Mouse (Mus musculus) mouse embryonic stem cell (cell line): ENCODE results near the gene Slc47a2.
"Not testable (repeated sequence)": the region's sequence is repeated elsewhere in the genome, so short reads cannot be mapped to it uniquely, and the experiment has no call there.

Experiments used
- in situ Hi-C, 2 experiments: fragments of 300-500 bp; cut with MboI; formaldehyde crosslinking; loops; 1 replicate in 1 of 2; 3 replicates in 1 of 2; pipeline ENCODE4 v1.14.3; 2019 to 2020; ENCODE audit warnings: low sequenced_read_pairs in 2 of 2, low pct_unique_long_range_greater_than_20kb in 1 of 2, mixed read lengths in 1 of 2; ENCODE audit not compliant: unreplicated experiment in 1 of 2

The Slc47a2 gene

DNA sequence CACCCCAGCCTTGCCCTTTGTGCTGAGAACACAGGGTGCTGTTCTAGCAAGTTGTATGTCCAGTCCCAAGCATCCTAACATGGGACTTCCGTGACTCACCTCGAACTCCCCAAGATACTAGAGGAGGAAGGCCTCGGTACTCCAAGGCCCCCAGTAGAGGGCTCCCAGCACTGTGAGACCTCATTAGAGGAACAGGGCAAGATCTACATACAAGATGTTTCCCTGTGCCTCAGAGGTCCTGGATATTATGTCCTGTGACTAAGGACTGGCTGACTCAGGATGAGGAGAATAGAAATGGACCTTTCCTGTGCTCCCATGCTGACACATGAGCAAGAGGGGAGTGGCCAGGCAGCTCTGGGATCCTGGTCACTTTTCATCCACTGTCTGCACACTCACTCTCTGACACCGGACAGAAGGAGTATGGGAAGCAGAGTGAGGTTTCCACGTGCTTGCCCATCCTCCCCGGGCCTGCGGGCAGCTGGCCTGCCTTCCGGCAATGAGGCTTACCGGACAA lies 9.5 kb upstream of the Slc47a2 start:
- in situ Hi-C loops = loop anchor here in 1 of 2 experiments (5.0 kb wide), 1 partner anchor 60 kb away; no protein-coding TSS in a partner anchor

DNA sequence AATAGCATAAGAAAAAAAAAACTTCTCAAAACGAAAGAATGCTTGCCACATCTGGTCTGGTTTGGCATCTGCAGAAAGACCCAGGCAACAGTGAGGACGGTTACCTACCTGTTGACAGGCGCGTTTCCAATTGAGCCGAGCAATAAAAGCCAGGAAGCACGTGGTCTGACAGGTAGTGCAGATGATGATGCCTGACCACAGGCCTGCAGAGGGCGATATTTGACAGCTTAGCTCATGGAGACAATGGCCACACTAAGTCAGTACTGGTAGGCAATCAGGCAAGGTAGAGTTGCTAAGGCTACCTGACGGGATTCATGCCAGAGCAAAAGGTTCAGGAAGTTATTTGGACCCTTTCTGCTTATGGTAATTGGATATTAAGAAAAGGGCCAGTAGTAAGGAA lies 6.7 kb upstream of the Slc47a2 start:
- in situ Hi-C loops = no loop called here

DNA sequence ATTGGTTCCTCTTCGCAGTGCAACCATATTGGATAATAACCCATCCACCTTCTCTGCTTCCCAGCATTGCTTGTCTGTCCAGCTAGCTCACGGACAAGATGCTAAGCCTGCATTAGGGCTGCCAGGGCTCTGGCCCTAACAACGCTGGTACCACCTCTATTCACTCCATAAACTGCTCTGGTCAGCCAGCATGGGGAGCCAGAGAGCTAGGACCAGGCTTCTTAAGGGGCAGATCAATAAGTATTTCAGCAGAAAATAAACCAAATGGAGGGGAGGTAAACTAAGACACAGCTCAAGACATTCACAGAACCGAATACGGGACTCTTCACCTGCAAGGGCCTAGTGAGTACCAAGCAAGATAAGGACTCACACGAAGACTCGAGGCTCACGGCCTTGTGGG lies 3.5 kb upstream of the Slc47a2 start:
- in situ Hi-C loops = no loop called here

DNA sequence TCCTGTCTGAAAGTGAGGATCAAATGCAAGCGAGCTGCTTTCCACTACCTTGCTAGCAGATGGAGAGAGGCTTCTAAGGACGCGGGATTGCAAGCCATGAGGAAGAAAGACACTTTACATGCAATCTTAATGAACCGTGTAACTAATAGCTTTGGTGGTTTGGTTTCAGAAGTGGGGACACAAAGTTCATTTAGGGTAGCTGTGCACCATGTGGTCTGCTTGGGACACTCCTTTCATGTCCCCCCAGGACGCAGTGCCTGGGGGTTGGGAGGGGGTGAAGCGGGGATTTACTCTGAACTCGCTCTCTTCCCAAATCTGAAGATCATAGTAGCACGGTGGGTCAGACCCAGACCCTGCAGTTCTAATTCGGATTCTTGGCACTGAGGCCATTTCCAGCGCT lies 689 bp downstream of the Slc47a2 start:
- in situ Hi-C loops = no loop called here

DNA sequence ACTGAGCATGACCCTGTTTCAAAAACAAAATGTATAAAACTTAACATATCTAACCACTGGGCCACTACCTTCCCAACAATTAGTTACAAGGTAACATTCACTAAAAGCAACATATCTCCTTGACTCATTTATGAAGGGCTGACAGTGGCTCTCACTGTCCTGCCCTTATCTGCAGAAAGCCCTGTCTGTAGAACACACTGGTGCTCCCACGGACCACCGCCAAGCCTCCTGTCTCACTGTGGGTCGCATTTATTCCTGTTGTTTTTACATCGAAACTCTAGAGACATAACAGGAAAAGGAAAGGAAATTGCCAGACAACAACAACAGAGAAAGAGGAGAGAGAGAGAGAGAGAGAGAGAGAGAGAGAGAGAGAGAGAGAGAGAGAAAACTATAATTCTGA lies 1.4 kb downstream of the Slc47a2 start:
- in situ Hi-C loops = no loop called here

DNA sequence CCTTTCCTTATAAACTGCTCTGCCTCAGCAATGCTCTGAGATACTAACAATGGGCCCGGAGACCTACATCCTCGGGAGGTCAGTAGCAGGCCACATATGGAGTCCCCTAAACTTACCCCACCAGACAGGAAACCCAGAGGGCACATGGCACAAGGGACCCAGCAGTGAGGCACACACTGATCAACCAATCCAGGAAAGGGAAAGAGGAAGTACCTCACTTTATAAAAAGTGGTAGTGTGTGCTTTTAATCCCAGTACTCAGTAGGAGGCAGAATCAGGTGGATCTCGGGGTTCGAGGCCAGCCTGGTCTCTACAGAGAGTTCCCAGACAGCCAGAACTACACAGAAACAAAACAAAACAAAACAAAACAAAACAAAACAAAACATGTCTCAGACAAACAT lies 2.3 kb downstream of the Slc47a2 start:
- in situ Hi-C loops = no loop called here

DNA sequence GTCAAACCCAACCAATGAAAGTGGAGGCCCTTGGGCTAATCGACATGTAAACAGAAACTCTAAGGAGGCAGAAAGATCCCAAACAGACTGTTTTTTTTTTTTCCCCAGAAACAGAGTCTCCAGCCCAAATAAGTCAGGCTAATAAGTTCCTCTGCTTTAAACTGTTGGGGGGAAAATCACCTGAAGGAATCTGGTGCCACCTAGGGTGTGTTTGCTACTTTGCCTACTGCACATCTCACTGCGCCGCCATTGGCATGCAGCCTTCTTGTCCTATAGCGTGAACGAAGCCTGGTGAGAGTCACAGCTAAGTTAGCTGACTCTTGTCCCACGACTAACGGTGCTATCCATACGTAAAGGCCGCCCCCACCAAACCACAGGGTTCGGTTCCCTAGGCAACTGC lies 5.1 kb downstream of the Slc47a2 start:
- in situ Hi-C loops = no loop called here

DNA sequence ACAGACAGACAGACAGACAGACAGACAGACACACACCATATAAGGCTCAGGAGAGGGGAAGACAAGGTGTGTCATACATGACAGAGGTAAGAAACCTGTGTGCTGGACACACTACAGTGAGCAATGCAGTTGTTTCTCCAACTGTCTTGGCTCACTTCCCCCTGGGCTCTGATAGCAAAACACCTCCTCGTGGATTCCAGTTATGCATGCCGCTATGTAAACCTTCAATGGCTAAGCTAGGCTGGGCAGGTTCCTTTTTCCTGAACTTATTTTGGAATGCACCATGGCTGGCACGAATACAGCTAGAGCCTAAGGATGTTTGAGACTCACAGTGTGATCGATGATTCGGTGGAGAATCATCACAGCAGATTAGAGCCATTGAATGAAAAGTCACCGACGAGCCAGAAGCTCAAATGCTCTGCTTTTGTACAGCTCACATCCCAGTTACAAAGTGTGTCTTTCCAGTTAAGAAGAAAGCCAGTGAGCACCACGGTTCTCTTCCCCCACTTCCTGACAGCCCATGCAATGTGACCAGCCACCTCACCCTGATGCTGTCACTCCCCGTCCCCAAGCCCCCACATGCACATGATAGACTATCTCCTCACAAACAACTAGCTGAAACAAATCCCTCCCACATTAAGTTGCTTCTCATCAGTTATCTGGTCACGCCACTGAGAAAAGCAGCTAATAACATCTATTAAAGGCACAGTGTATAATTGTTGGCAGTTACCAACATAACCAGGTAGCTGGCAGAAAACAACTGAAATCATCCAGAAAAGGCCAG lies 21.6 kb downstream of the Slc47a2 start:
- in situ Hi-C loops = no loop called here

DNA sequence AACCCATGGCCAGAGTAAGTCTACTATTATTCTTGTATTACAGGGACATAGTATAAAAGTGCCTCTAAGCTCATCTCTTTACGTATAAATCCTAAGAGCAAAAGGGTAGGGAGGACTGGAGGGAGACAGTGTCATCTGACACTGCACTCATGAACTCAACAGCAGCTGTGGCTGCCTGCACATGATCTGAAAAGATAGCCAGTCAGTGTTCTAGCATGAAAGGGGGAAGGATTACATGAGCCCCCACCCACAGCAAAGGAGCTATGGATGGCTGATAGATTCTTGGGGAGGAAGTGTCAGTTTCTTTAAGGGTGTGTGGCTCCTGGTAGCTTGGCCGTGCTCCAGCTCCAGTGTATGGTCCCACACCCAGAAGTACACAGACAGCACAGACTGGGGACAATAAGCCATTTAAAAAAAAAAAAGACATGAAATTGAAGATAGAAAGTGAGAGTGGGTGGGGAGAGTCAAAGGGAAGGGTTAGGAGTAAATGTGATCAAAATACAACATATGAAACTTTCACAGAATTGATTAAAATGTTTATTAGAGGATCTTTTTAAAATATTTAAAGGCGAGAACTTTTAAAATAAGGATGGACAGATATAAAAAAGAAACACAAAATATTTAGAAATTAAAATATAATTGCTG lies 22.6 kb downstream of the Slc47a2 start:
- in situ Hi-C loops = no loop called here

DNA sequence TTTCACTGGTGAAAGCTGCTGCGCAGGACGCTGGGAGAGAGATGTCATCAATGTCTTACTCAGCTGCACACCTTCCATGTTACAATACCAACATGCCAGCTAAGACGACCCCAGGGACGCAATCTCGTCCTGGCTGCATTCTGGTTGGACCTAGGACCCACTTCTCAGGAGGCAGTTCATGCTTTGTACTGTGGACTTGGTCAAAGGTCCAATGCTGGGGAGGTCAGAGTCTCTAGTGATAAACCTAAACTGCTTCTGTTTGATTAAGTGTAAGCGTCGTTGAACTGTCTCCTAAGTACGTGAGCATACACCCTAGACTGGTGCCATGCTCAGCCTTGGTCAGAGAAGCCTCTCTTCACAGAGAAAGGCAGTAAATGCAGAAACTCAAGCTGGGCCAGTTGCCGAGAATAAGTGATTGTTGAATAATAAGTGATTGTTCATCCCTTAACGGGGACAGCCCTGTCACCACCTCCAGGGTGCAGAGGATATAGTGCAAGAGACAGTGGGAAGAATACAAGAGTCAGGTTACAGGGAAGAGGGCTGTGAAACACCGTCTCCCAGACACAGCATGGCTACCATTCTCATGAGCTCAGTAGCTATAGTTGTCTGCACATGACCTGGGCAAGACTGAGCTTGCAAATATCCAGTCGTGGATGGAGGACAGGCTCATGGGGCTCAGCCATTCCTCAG lies 23.3 kb downstream of the Slc47a2 start:
- in situ Hi-C loops = no loop called here

DNA sequence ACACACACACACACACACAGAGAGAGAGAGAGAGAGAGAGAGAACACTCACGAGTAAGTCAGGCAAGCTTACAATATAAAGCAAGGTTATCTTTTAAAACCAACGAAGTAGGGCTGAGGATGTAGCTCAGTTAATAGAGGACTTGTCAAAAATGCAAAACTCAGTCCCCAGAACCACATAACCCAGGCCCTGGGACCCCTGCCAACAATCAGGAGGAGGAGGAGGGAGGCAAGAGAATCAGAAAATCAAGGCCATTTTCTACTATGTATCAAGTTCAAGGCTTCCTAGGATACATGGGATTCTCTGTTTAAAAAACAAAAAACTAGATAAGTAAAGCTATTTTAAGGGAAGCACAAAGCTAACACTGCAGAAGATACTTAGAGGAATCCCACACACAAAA lies 25.8 kb downstream of the Slc47a2 start:
- in situ Hi-C loops = no loop called here

DNA sequence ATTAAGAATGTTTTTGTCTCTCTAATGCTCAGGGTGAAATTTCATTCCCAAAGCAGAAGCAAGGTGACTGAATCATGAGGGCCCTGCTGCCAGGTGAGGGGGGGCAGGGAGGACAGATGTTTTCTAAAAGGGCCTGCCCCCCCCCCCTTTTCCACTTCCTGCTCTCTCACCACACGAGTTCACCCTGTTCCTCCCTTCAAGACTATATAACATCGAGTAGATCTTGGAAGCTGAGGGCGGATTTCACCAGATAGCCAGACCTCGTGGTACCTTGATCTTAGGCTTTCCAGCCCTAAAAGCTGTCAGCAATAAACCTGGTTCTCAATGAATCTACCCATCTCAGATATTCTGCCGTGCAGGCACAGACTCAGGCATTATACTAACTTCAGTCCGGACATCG lies 32.3 kb downstream of the Slc47a2 start:
- in situ Hi-C loops = no loop called here

DNA sequence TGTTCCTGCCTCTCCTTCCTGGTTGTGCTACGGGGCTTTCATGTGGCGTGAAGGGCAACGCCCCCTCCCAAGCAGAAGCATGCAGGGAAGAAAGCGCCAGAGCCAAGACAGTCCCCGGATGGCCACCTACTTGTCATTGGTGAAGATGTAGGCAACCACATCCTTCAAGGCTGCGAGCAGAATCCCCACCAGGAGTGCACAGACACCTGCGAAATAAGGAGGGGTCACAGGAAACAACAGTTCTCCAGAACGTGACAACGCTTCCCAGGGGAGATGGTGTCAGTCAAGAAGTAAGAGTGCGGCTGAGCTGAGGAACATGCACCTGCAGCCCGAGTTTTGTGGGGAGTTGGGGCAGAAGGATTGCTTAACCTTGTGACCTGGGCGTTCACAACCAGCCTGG lies 32.8 kb downstream of the Slc47a2 start:
- in situ Hi-C loops = no loop called here

DNA sequence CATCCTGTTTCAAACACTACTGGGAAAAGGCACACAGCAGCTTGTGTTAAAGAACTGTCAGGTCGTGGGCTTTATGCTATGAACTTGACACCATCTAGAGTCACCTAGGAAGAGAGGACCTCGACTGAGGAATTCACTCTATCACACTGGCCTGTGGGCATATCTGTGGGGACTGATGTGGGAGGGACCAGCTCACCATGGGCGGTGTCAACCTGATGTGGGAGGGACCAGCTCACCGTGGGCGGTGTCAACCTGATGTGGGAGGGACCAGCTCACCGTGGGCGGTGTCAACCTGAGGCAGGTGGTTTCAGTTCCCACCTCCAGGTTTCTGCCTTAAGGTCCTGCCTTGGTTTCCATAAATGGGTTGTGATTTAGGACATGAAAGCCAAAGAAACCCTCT lies 34.9 kb downstream of the Slc47a2 start:
- in situ Hi-C loops = no loop called here

DNA sequence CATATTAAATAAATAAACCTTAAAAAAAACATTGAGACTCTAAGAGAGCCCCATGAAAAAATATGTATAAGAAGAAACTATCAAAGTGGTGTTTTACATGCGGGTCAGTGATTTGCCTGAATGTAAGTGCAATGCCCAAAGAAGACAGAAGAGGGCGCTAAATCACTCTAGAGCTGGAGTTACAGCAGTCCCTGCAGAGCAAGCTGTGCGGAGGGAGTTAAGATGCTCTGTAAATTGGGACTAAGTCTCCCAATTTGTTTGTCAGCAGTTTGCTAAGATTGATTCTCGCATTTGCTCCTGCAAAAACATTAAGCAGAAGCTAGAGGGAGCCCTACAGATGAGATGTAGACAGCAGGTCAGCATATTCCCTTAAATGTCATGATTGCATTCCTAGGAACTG lies 37.3 kb downstream of the Slc47a2 start:
- in situ Hi-C loops = no loop called here

DNA sequence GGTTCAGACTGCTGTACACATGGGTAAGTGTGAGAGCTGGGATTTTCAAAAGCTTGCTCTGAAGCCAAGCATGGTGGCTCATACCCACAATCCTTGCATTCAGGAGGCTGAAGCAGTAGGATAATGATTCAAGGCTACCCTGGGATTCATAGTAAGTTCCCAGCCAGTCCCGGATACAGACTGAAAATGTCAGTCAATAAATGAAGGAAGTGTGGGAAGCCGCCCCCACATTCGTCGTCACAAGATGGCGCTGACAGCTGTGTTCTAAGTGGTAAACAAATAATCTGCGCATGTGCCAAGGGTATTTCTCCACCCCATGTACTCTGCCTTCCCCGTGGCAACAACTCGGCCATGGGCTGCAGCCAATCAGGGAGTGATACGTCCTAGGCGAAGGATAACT lies 38.1 kb downstream of the Slc47a2 start:
- in situ Hi-C loops = not testable (repeated sequence)

DNA sequence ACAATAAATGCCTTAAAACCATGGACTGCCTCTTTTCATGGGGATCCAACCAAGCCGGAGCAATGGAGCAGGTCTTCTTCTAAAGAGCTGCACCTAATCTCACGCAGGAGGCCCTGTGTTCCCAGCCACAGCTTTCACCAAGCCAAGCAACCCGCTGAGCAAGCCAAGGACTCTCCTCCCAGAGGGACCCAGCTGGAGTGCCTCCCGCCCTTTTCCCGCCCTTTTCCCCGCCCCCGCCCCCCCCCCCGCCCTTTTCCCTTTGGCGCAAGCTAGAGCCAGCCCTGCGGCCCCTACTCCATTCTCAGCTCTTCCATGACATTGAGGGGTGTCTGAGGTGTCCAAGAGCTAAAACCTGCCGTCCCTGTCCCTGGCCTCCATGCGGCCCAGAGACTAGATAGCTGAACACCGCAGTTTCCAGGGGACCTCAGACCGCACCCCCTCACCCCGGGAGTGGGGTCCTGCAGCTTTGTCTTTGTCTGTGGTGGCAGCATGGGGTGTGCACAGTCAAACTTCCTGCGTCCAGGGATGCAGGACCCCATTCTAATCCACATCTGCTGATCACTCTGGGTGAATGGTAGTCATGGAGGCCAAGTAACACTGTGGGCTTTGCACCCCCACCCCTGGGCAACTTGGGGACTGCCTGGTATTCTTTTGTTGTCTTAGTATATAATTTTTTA lies 41.8 kb downstream of the Slc47a2 start:
- in situ Hi-C loops = no loop called here

DNA sequence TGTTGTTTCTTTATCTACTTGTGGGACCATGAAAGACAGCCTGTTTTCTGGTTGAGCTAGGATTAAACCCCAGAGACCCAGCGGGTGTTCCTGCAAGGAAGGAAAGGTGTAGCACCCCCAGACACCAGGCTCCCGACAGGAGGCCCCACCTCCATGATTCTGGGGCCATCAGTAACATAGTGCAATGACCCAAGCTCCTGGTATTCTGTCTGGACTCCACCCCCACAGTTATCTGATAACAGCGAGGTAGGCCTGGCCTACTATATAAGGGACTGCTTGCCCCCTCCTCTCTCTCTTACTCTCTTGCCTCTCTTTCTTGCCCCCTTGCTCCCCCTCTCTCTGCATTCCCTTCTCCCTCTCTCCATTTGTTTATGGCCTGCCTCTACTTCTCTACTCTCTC lies 42.5 kb downstream of the Slc47a2 start:
- in situ Hi-C loops = no loop called here

DNA sequence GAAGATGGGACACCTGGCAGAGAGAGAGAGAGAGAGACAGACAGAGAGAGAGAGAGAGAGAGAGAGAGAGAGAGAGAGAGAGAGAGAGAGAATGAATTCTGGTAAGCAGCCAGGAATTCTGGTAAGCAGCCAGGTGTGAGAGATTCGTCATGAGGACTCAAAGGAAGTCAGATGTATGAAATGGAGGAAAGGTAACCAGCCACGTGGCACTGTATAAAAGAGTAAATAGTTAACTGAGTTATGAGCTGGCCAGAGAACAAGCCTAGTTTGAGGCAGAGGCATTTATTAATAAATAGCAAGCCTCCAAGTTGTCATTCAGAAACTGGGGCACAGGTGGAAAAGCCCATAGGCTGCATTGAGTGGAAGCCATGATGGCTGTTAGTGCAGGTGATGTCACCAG lies 44.8 kb downstream of the Slc47a2 start:
- in situ Hi-C loops = no loop called here
